Mouse (Mus musculus) lung, adult 10 weeks (tissue): Measurements from ENCODE around the gene Gm11009. TPM values are rescaled to one million over a fixed set of nuclear protein-coding genes. Genes with fewer than 3 reads are reported as not detected.

ENCODE experiments used
- polyA plus RNA-seq: library from polyadenylated mRNA; stranded (reverse); fragments of 350-450 nt; fragmentation: Illumina TruSeq; extraction: RNeasy Lipid Tissue Mini Kit (QIAGEN cat#74804); gene quantifications from one replicate; pipeline ENCODE4 v1.2.3, GENCODE M21; 2014; ENCODE audit warnings: low read depth, low replicate concordance; ENCODE audit not compliant: insufficient read depth

Gene Gm11009
- polyA plus RNA-seq: not detected

DNA sequence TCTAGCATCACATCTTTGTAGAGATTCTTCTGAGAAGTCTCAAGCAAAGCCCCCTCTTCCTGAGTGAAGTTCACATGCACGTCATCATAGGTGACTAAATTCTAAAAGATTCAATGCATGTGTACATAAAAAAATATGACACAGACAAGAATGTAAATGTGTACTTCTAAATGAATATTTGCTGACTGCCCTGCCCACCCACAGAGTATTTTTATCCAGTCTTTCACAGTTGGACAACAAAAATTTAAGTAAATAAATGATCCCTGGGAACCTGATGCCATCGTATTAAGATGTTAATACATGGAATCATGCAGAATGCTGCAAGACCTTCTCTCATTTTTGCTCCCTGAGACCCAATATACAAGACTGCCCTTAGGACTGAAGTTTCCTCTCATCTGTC is at the start of gene Gm11009:
Gene Gm11009 (minus strand): TSS at position 101 of the 400 bp plus-strand sequence.

Other genes with a start within 250 kb of the Gm11009 start
- gene Gm2004, start 169.7 kb downstream of the Gm11009 start, polyA plus RNA-seq: 6.0 TPM
- 4.9 TPM for gene 2210418O10Rik, start 92.9 kb downstream of the Gm11009 start, polyA plus RNA-seq
- gene Gm14435, start 104.1 kb upstream of the Gm11009 start, polyA plus RNA-seq: 3.2 TPM
- gene Gm14434, start 167.3 kb upstream of the Gm11009 start, polyA plus RNA-seq: 5.3 TPM
- not detected for gene Zfp967, start 201.6 kb upstream of the Gm11009 start, polyA plus RNA-seq